Mouse (Mus musculus) layer of hippocampus, adult 9-10 months (tissue): Measurements from ENCODE around the gene Olfr1102.

Experiments
- DNase-seq: peaks from one replicate; pipeline ENCODE4 v3.0.0; 2022; ENCODE audit warnings: low spot score

The Olfr1102 gene

GRCm38 (mm10) chr2:86998098-86998497 is at the start of gene Olfr1102:
Olfr1102 (plus strand) TSS chr2:86998398.
- DNase-seq, result no peak

GRCm38 (mm10) chr2:86960593-86960992 is 37.6 kb upstream of the Olfr1102 start, which contains the start of gene Olfr1099:
Olfr1099 (minus strand) TSS chr2:86960693.
- DNase-seq, result no peak

- DNase-seq, result no peak
Observed at GRCm38 (mm10) chr2:86979854-86980253, 18.3 kb upstream of the Olfr1102 start, which contains the start of gene Olfr1100. Olfr1100 (minus strand) TSS chr2:86979954.

- no peak for DNase-seq
Observed at GRCm38 (mm10) chr2:86991121-86991520, 7.1 kb upstream of the Olfr1102 start, which contains the start of gene Olfr1101. Olfr1101 (minus strand) TSS chr2:86991221.

GRCm38 (mm10) chr2:87026980-87027379 is 28.8 kb downstream of the Olfr1102 start, which contains the start of gene Olfr1104:
Olfr1104 (minus strand) TSS chr2:87027080.
- no peak for DNase-seq

- DNase-seq, result no peak
Observed at GRCm38 (mm10) chr2:87036431-87036830, 38.2 kb downstream of the Olfr1102 start, which contains the start of gene Olfr1105. Olfr1105 (minus strand) TSS chr2:87036531.

GRCm38 (mm10) chr2:87052173-87052572 is 54.0 kb downstream of the Olfr1102 start, which contains the start of gene Olfr1106:
Olfr1106 (minus strand) TSS chr2:87052273.
- no peak for DNase-seq
